Mouse (Mus musculus) mature B cell (primary cell): ENCODE results near the gene Socs3.

Experiments
- in situ Hi-C: fragments of 300-500 bp; cut with MboI; formaldehyde crosslinking; loops from 2 replicates; pipeline ENCODE4 v1.14.3; 2019

Socs3 gene

DNA sequence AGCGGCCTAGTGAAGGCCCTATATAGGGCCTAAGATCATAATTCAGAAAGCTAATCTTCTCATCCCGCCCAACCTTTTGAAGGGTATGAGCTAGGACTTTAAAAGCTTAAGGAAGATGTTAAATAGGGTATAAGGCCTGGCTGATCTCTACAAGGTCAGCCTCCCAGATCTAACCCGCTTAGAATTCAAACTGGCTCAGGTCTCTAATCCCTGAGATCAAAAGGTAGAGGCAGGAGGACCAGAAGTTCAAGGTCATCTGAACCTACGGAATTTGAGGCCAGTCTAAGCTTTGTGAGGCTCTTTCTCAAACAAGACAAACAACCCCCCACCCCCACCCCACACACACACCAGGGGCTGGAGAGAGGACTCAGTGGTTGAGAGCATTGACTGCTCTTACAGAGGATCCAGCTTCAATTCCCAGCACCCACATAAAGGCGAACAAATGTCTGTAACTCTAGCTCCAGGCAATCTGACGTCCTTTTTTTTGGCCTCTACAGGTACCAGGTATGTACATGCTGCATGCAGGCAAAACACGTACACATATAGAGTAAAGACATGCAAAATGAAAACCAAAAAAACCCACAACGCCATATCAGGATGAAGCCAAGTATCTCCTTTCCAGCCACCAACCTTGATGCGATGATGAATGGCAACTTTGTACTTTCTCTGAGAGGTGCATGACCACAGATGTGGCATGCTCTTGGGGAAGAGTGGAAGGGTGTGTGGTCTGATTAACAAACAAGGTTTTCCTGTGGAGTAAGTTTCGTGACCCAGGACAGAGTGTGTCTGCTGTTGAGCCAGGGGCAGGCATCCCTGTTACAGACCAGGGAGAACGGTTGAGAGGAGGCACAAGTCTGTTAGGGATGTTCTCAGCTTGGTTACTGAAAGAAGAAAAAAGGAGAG, 3.1 kb upstream of the Socs3 start:
- in situ Hi-C loops = no loop called here

DNA sequence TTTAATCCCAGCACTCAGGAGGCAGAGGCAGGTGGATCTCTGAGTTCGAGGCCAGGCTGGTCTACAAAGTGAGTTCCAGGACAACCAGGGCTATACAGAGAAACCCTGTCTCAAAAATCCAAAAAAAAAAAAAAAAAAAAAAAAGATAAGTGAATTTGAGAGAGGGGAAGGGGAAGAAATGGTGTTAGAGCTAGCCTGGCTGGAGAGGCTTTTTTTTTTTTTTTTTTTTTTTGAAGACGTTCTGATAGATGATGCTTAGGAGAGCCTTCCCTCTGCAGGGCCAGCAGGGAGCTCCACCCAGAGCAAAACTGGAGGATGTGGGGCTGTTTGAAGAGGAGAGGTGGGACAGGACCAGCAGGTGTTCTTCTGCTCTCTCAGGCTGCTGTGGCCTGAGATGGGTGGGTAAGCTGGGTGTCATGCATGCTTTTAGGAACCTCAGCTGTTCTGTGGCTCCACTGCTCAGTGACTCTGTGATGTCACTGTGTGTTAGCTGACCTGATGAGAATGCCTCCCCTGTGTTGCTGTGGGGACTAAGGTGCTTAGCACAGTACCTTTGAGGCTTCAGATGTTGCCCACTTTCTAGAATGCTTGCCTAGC, 1.9 kb upstream of the Socs3 start:
- in situ Hi-C loops = no loop called here

DNA sequence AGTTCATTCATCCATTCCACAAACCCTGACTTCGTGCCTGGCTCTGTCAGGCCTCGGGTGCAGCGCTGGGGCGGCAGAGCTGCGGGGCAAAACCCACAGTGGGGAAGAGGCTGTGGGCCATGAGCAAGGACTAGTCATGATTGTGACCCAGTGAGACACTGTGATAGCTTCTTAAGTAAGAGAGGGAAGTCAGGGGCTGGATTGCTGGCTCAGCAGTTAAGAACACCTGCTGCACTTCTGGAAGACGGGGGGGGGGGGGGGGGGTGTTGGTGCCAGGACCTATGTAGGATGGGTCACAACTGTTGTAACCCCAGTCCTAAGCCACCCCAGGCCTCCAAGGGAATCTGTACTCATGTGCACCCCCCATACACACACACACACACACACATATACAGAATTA, 1.3 kb upstream of the Socs3 start:
- in situ Hi-C loops = no loop called here

DNA sequence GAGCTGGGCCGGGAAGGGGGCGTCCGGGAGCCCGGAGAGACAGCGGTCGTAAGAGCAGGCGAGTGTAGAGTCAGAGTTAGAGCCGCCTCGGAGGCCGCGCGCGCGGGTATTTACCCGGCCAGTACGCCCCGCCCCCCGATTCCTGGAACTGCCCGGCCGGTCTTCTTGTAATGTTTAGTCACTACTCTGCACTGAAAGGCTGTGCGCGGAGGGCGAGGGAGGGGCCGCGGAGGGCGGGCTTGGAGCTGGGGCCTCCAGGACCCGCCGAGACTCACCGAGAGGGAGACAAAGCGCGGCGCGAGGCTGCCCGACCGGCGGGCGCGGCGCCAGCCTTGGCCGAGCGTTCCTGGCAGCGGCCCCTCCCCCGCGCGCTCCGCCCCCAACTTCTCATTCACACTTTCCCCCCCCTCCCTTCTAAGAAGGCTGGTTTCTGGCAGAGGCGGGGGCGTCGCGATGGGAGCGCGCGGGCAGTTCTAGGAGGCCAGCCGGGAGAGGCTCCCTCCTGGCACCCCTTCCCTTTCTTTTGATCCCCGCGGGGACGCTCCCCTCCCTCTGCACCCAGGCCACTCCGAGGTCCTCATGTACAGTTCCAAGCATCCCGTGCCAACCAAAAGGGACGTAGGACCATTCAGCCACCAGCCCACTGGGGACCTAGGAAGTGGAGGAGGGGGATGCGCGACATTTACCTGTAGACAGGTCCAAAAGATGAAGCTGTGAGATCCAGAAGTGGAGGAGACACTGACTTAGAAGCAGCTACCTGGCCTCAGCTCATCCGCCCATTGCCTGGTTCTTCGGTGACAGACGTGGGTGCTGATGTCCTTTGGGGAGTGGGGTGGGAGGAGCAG, 525 bp downstream of the Socs3 start:
- in situ Hi-C loops = loop anchor here (5.0 kb wide), 1 partner anchor 47 kb away; no protein-coding TSS in a partner anchor

DNA sequence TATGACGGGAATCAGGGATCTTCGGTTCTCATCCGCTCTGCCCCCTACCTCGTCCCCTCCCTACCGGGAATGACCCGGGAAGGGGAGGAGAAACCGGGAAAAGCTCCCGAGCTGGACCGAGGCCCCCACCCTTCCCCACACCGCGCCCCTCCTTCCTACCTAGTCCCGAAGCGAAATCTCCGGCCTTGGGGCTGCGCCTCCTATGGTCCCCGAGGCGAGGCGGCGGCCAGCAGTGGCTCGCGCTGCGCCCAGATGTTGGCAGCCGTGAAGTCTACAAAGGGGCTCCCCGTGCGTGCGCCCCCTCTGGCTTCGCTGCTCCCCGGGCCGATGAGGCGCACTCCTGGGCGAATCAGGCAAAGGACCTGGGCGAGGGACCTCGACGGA, 1.1 kb downstream of the Socs3 start:
- in situ Hi-C loops = loop anchor here (5.0 kb wide), 1 partner anchor 46 kb away; no protein-coding TSS in a partner anchor

DNA sequence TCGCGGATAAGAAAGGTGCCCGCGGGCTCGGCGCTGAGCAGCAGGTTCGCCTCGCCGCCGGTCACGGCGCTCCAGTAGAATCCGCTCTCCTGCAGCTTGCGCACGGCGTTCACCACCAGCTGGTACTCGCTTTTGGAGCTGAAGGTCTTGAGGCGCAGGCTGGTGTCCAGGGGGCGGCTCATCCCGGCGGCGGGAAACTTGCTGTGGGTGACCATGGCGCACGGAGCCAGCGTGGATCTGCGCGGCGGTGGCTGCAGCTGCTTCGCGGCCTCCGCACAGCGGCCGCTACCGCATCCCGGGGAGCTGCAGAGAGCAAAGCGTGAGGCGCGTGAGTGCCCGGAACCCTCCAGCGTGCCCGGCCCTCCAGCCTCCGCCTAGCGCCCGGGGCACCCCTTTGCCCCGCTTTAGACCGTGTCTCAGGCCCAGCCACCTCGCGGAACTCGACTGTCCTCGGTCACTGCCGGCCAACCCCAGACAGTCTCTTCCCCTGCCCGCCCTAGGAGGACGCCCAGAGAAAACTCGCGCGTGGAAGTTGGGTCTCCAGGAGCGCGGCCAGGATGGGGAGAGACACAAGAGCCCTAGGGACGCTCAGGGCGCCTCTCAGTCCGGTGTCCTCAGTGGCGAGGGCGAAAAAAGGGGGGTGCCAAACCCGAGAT, 1.7 kb downstream of the Socs3 start:
- in situ Hi-C loops = loop anchor here (5.0 kb wide), 1 partner anchor 46 kb away; no protein-coding TSS in a partner anchor

DNA sequence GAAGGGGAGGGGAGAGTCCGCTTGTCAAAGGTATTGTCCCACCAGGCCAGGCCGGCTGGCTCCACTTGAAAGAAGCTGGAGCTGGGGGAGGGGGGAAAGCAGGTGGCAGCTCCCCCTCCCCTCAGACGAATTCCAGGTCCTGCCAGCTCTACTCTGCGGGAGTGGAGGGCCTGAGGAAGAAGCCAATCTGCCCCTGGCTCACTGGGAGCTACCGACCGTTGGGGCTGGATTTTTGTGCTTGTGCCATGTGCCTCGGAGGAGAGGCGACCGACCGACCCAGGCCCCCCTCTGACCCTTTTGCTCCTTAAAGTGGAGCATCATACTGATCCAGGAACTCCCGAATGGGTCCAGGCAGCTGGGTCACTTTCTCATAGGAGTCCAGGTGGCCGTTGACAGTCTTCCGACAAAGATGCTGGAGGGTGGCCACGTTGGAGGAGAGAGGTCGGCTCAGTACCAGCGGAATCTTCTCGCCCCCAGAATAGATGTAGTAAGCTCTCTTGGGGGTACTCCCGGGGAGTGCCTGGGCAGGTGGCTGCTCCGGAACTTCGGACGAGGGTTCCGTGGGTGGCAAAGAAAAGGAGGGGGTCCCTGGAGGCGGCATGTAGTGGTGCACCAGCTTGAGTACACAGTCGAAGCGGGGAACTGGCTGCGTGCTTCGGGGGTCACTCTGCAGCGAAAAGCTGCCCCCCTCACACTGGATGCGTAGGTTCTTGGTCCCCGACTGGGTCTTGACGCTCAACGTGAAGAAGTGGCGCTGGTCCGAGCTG, 2.4 kb downstream of the Socs3 start:
- in situ Hi-C loops = loop anchor here (5.0 kb wide), 1 partner anchor 45 kb away; no protein-coding TSS in a partner anchor

DNA sequence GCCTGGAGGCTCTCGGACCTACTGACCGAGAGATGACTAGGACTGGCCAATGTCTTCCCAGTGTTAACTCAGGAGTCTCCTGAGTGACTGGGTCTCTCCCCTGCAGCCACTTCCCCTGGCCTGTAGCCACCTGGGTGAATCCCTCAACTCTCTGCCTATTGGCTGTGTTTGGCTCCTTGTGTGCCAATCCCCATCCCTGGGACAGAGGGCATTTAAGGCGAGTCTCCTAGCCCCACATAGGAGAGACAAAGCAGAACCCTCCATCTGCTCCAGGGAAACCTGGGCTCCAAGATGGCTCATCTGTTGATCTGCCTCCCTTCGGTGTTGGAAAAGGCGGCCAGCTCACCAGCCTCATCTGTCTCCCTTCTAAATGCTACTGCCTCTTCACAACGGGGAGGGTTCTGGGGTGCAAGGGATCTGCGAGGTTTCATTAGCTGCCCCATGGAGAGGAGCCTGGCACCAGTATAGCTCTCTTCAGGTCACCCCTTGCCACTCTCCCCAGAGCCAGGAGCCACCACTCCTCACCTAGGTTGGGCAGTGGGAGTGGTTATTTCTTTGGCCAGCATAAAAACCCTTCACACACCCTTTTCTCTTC, 3.2 kb downstream of the Socs3 start:
- in situ Hi-C loops = loop anchor here (5.0 kb wide), 1 partner anchor 44 kb away; no protein-coding TSS in a partner anchor

DNA sequence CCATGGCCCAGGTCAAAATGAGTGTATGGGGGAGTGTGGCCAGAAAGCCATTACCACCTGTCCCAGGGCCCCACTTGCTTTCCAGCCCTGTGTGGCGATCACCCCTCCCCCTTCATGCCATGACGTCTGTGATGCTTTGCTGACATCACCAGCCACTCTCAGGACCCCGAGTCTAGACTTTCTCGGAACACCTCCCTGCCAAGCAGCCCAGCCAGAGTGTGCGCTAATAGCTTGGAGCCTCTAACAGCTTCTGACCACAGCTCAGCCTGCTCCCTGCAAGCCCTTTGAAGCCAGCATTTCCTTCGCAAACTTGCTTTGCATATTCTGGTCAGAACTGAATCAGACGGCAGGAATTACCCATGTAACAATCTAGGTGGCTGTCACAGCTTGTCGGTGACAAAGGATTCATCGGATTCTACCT, 4.3 kb downstream of the Socs3 start:
- in situ Hi-C loops = loop anchor here (5.0 kb wide), 1 partner anchor 43 kb away; no protein-coding TSS in a partner anchor

DNA sequence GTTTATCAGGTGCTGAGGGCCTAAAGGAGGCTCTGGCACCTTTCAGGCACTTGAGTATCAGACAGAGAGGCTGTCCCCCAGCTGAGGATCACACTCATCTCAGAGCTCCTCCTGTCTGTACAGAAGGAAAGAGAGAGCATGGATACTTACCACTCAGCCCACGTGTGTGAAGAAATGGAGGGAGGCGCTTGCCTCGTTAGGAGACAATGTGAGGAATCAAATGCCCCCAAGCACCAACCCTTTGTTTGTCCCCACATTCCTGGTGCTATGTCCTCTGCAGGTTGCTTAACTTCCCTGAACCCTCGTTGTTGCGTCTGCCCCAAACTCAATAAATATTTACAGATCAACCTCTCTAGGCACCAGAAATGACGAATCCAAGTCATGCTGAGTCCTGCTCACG, 4.8 kb downstream of the Socs3 start:
- in situ Hi-C loops = loop anchor here (5.0 kb wide), 1 partner anchor 43 kb away; no protein-coding TSS in a partner anchor

DNA sequence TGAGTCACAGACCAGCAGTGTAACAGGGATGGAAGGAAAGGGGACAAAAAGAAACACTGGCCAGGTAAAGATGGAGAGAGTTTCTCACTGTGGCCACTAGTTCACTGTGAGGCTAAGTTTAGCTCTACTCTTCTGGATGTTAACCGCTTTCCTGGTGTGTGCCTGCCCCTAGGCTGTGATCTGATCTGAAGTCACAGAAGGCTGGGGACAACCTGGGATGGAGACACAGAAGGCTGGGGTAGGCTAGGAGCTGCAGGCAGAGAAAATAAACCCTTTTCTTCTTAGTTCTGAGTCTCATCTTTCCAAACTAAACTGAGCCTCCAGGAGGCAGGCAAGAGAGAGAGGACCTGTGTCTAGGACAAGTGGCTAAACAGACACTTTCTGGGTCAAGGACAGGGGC, 5.6 kb downstream of the Socs3 start:
- in situ Hi-C loops = no loop called here

DNA sequence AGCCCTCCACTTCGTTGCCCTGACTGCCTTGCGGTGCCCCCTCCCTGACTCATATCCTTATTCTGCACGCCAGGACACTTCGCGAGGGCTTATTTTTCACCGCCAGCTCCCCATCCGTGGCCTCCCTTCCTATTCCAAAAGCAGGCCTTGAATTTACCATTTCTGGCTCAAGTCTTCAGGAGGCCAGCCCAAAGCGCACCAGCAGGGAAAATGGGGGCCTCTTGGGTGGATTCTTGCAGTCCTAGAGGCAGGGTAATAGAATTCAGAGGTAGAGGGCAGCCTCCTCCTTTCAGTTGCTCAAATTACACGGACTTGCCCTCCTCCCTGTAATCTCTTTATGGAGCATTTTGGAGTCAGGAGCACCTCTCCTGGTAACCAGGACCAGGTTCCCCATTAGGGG, 6.0 kb downstream of the Socs3 start:
- in situ Hi-C loops = no loop called here

DNA sequence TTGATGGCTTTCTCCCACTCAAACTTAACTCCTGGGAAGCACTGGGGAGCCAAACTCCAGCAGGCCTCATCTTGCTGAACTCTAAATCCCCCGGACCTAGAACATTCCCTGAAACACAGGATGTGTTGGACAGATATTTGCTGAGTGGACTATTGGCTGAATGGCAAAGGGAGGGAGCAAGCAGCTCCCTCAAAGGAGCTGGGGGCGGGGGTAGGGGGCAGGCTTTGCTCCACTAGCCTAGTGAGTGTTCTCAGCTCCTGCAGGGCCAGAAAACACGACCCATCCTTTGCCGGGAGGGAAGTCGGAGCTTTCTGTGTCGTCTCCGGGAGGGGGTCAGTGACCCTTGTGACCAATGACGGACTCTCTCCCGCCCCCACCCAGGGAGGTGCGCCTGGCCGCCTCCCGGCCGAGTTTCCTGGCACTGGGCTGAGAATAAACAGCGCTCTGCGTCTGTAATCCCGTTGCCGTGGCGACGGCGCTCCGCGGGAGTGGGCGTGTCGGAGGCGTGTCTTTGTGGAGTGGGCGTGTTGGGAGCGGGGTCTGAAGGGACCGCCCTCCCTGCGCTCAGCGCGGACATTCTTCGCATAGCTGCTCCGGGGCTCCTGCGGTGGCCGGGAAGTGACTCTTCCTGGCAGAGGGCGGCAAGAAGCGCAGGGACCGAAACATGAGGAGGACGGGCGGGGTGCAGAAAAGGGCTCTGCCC, 6.6 kb downstream of the Socs3 start:
- in situ Hi-C loops = no loop called here

DNA sequence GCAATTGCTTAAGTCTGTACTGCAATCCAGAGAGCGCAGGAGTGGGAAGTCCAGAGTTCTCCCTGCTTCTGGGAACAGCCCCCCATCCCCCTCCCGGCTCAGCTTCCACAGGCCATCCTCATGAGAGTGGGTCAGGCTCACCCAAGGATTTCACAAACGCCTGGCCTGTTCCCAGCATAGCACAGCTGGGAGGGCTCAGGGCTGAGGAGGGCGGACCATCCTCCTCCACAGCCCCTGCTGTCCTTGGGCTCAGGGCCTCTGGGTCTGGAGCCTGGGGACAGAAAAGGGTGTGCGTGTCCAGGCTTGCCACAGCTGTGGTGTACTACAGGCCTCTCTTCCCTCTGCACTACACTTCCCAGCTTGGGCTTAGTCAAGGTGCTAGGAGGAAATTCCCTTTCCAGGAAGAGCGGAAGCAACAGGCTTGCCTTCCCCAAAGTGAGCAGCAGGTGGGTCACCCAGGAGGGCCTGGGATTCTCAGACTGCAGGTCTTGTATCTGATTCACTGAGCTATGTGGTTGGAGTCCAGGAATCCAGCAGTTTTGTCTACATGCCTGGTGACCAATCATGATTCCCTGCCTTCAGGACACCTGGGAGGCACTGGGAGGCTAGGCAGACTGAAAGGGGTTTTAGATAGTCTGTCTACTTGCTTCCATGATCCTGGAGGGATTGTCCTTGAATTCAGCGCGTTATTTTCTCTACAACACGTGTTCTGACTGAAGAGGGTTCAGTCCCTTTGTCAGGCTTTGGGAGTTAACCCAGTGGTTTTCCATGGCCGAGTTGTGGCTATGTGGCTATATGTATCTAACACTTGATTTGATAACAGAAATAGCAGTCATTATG, 7.4 kb downstream of the Socs3 start:
- in situ Hi-C loops = no loop called here

DNA sequence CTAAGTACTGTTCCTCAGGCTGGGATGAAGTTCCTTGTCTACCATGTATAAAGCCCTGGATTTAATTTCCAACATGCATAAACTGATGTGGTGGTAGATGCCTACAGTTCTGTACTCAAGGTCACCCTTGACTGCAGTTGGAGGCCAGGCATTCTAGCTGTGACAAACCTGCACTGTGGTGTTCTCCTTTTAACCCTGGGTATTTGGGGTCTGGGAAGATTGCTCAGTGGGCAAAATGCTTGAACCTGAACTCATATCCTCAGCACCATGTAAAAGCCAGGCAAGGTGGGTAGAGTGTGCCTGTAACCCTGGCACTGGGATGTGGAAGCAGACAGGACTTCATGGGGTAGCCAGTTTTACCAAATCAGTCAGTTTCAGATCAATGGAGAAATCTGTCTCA, 9.2 kb downstream of the Socs3 start:
- in situ Hi-C loops = no loop called here

DNA sequence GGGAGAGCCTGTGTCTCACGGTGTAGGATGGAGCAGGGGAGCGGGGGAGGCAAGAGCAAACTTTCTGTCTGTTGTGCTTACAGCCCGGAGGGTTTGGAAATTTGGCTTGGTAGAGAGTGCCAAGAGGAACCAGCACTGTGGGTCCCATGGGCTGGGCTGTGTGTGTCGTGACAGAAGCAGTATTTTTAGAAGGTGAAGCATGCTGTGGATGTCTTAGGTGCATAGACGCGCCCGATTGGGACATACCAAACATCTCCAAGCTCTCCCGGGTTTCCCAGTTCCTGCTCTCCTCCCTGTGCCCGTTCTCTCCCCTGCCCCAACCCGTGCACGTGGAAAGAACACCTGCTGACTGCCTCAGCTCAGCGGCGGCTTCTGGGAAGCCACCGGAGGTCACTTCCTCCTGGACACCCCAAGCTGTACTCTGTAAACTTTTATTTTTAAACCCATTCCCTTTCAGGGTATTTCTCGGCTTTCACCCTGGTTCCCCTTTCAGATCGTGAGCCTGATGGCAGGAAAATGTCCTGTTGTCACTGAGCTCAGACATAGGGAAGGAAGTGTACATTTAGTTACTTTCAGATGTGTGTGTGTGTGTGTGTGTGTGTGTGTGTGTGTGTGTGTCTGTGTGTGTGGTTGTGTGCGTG, 10.0 kb downstream of the Socs3 start:
- in situ Hi-C loops = no loop called here

DNA sequence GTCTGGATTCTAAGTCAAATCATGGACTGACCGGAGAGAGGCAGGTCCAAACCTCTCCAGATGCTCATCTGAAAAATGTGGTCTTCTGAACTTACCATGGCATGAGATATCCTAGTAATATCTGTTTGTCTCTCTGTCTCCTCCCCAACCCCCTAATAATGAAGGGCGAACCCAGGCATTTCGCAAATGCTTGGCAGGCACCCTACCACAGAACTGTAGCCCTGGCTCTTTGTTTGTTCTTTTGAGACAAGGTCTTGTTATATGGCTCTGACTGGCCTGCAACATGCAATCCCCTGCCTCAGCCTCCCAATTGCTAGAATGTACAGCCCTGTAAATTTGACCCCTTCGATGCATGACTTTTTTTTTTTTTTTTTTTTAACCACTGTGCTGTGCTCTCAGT, 10.7 kb downstream of the Socs3 start:
- in situ Hi-C loops = no loop called here

DNA sequence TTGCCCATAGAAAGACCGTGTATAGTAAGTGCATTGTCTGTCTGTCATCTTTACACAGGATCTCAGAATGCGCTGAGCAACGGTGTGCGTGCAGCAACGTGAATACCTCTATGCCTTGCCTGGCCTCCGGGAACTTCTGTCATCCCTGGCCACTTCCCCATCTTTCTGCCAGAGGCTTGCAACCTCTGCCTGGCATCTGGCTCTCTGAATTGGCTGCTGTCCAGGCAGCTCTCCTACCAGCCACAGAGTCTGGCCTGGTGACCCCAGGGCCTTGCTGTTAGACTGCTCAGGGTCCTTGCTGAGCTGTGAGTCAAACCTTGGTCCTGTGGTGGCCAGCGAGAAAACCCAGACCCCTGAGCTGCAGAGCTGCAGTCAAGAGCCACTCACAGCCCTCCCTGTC, 11.7 kb downstream of the Socs3 start:
- in situ Hi-C loops = no loop called here
